Mouse (Mus musculus) lung, postnatal 4 days (tissue): Measurements from ENCODE around the gene Map1b.
A peak's percentile ranks its signal among the peaks of the same experiment; 100 is the strongest.

Experiments
- DNase-seq, 2 experiments: peaks; one replicate each; pipeline ENCODE4 v3.0.0; 2021

The Map1b gene

GRCm38 (mm10) chr13:99485331-99485733 is 31.0 kb downstream of the Map1b start:
- DNase-seq: no peak

GRCm38 (mm10) chr13:99484905-99485304 is 31.4 kb downstream of the Map1b start:
- no peak for DNase-seq

DNA sequence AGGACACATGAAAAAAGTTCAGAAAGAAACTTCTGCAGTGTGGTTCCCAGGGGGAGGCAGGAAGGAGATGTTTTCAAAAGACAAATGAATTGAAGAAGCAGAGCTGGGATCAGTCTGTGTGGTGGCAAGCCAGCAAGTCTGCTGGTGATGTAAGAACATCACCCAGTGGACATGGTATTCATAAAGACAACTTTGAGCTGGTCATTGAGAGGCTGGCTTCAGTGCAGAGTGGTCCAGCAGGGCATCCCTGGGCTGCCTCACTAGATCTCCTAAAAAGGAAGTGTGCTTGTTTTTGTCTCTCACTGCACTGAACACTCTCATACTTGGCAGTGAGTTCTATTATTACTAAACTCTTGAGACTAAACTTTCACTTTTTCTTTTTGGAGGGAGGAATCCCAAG is 32.9 kb downstream of the Map1b start:
- DNase-seq: peak in 1 of 2 experiments; percentile 49

GRCm38 (mm10) chr13:99475488-99475887 is 40.9 kb downstream of the Map1b start:
- peak in 1 of 2 experiments; percentile 16 for DNase-seq

DNA sequence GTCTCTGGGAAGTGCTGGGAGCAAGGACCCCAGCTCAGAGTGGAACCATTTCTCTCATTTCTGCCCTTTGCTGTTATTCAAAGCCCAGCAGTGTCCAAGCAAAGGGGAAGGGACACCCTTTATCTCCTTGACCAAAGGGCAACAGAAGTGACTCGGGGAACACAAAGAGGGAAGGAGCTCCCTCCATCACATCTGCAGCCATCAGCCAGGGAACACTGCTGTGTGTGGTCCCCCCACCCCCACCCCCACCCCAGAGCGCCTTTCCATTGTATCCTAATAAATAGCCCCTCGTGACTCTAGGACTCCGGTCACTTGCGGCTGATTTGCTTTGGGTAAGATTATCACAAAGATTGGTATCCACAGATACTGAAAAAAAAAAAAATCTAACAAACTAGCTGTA is 41.3 kb downstream of the Map1b start:
- no peak for DNase-seq

DNA sequence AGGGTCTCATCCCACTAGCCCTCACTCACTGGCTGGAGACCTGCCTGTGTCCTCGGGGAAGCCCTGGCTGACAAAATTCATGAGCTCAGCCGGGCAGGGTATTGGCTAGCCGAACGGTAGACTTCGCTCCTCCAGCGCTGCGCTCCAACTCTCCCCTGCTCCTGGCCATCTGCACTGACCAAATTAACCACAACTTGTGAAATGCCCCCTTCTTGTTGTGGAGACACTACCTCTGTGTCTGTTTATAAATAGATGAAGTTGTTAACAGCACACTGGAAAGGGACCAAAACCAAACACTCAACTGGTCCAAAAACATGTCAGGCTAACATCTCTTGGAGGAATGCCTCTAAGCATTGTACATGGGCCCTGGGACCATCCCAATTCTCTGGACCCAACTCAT is 42.2 kb downstream of the Map1b start:
- DNase-seq: no peak

DNA sequence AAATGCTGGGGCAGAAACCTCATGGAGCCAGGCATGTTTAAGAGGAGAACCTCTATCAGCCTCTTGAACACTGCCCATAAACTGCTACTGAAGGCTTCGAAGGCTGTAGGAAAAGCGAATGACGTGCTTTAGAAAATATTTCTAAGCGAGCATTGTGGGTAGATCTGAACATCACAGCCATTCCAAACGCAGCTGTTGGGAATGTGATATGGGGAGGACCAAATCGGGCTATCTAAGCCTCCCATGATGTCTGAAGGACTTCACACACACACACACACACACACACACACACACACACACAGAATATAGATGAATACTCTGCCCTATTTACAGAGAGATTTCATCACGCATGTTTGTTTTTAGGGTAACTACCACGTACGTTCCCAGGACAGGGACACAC is 44.3 kb downstream of the Map1b start:
- no peak for DNase-seq

- DNase-seq: no peak
Observed at GRCm38 (mm10) chr13:99470084-99470483, 46.3 kb downstream of the Map1b start.

DNA sequence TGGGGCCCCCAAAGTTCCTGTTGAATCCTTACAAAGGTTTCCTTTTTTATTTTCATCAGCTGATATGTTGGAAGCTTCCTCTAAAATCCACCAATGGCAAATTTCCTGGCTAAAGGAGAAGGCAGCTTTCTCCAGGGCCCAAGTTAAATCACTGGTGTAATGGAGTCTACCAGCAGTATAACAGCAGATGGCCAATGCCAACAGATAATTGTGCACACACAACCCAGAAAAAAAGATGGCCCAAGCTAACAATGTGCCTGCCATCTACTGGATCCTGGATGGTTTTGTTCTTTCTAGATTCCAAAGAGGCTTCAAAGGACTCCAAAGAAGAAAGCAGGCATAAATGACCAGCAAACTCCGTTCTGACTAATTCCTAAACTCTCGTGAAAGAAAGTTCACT is 48.1 kb downstream of the Map1b start:
- DNase-seq: no peak

DNA sequence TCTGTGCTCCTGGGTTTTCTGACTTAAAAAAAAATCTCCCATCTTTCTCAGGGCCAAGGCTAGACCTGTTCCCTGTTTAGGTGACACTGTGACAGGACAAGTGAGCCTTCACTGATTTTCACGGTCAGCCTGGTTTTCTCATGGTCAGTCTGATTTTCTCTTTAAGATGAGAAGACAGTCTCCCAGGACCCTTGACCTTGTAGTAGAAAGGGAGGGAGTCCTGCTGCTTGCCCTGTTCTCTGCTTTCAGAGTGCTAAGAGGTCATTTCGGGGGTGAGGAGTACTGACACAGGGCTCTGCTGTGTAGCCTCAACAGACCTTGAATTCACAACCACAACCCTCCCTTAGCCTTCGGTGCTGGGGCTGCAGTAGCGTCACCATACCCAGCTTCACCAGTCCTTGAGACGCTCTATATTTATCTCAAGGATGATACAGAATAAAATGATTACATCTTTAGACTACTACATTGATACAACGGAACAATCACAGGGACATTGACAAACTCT is 49.5 kb downstream of the Map1b start:
- DNase-seq: no peak

- DNase-seq: no peak
Observed at GRCm38 (mm10) chr13:99466064-99466463, 50.3 kb downstream of the Map1b start.

DNA sequence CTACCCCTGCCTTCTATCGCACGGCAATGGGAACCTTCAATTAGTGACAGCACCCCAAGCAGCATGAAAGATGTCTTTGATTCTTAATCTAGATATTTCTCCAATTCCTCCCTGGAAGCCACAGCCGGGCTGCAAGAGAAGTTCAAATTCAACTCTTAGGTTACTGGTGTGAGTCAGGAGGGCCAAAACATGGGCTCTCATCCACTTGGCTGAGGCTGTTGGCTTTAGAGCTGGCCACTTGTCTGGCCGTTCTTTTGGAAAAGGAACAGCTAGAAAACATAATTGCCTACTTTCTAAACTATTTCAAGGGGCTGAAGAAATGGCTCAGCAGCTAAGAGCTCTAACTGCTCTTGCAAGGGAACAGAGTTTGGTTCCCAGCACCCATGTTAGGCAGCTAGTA is 51.8 kb downstream of the Map1b start:
- DNase-seq: no peak

- DNase-seq: no peak
Observed at GRCm38 (mm10) chr13:99461886-99462285, 54.5 kb downstream of the Map1b start.

- DNase-seq: no peak
Observed at GRCm38 (mm10) chr13:99459612-99460011, 56.7 kb downstream of the Map1b start.

DNA sequence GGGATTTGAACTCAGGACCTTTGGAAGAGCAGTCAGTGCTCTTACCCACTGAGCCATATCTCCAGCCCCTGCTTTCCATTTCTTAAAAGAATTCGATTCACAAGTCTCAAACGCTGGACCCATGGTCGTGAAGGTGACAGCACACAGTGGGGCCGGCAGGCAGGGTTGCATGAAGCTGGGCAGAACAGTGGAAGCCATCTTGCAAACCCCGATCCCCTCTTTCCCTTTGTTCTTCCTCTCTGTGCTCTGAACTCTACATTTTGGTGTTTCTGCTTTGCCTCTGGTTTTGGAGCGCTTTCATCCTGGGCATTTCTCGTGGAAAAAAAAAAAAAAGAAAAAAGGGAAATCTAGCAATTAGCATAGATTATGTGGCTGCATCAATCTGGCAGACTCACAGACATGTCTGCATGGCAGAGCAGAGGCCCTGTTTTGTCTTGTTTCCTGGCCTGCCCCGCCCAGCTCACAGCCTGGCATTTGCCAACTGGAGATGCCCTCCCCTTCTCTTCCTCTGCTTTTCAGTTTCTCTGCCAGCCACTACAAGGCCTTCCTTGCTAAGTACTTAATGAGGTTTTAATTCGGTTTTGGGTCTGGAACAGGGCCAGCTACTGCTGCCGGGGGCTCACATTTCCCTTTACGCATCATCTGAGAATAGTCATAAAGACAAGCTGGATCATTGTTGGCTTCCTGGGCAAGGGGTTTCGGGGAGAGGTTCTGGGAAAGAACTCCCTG is 57.5 kb downstream of the Map1b start:
- peak; percentile 24 to 59 for DNase-seq

GRCm38 (mm10) chr13:99454977-99455376 is 61.4 kb downstream of the Map1b start:
- no peak for DNase-seq

DNA sequence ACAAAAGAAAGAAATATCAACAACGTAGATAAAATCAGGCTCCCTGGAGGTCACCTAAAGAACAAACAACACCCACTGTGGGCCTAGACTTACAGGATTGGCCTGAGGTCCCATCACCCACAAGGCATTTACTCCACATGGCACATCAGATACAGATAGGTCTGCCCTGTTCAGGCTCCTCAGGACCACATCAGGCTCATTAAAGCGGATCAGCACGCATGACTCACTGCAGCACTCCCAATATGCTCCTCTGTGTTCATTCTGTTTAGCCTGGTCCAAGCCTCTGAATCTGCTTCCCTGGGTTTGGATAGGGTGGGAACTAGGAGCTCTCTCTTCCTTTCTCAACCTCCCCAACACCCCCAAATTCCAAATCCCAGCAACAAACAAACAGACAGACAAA is 63.9 kb downstream of the Map1b start:
- no peak for DNase-seq

GRCm38 (mm10) chr13:99451276-99451675 is 65.1 kb downstream of the Map1b start:
- no peak for DNase-seq

GRCm38 (mm10) chr13:99450766-99451165 is 65.6 kb downstream of the Map1b start:
- no peak for DNase-seq

DNA sequence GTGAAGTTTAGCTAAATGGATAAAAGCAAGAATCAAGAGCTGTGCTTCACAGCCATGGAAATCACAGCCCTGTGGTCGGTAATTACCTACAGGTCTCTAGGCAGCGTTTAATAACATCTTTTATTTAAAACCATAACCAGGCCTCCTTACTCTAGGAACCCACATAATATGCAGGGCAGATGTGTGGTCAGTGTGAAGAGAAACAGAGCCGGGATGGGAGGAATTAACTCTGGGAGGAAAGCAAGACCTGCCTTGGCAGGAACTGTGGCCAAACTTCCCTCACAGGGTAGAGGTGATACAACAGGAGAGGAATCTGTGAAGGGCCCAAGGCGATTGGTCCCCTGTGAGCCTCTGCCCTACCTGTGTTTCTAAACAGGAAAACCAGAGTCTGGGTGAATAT is 66.8 kb downstream of the Map1b start:
- DNase-seq: no peak

GRCm38 (mm10) chr13:99448278-99448677 is 68.1 kb downstream of the Map1b start:
- no peak for DNase-seq

GRCm38 (mm10) chr13:99447403-99448199 is 68.7 kb downstream of the Map1b start:
- DNase-seq: peak; percentile 39 to 54

DNA sequence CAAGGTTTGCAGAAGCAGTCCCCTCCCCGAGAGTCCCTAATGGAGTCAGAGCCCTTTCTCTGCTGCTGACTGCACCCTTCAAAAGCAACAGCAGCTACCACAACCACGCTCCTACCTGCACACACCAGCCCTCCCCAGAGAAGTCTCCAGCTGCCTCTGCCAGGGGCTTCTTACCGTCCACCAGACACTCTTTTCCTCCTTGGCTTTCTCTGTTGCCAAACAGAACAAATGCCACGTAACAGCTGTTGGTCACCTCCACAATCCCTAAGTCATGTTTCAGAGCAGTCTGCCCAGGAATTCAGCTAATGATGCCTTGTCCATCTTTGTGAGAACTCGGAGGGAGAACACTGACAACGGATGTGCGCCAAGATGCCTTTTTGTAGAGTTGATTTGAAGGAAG is 69.3 kb downstream of the Map1b start:
- no peak for DNase-seq

DNA sequence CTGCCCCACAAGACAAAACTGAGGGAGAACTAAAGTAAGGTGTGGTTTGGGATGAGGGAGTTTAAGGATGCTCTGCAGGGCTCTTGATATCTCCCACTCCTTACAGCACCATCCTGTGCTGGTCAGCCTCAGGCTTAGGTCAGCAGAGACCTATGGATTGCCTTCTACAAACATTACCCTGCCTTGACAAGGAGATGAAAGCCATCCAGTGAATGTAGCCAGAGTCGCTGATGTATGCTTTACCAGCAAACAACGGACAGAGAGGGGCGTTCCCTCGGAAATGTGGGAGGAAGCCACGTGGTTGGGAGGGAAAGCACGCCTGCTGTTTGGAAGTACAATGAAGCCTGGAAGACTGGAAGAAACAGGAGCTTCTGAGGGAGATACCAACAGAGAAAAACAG is 71.5 kb downstream of the Map1b start:
- DNase-seq: peak; percentile 48 to 58
